23 mouse cellular contexts compared by ENCODE assay signal in the genomic region with DNA sequence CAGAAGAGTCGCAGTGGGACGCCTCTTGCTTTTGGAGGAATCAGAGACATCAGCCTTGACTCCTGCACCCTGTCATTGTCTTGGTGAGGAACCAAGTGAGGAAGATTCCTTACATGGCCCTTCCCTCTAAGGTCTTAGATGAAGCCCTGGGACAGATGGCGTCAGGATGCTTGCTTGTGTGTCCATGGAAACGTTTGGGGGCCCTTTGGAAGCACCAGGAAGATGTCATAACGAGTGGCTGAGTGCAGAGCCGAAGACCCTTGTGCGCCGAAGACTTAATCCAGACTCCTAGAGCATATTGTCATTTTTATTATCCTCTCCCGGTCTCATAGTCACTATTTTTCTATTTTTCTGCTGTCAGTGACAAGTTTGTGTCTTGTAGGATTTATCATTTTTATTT.
A peak's percentile ranks its signal among the peaks of the same experiment; 100 is the strongest.
DNase-seq lines count a peak whose midpoint lies in the region; ATAC-seq and TF ChIP-seq lines count a peak whose summit lies in the region.
"Had no signal": no experiment of that assay in that cellular context is flagged by ENCODE, and none has a peak within 500 bp of the region (broad histone marks: within the 10 kb centered on the region; RNA-seq: fewer than 3 reads in every experiment).

No protein-coding gene starts in this region.

- ATAC-seq in hindbrain, postnatal 0 days: peak; percentile 46; the same call in 1 of the 2 replicates
- no peak for ATAC-seq in hindbrain, embryonic 13.5 days (ENCODE audit: low FRiP score)
- ATAC-seq in midbrain, postnatal 0 days (ENCODE audit: low FRiP score): no peak
- ATAC-seq in midbrain, embryonic 15.5 days (replicated peaks): no peak
- ATAC-seq: activated CD4-positive, CD25-positive, alpha-beta regulatory T cell, adult 4 months; CD4-positive, CD25-positive, alpha-beta regulatory T cell, adult 4 months; forebrain, embryonic 13.5 days; forebrain, embryonic 15.5 days; Patski had no signal

- H3K27me3 ChIP-seq in hindbrain, postnatal 0 days (ENCODE audit: insufficient read depth, low read length): no peaks in the 10 kb centered on the region
- H3K27me3 ChIP-seq in hindbrain, embryonic 13.5 days: no peaks in the 10 kb centered on the region
- no peaks in the 10 kb centered on the region for H3K27me3 ChIP-seq in midbrain, postnatal 0 days (ENCODE audit: insufficient read depth, low read length)
- H3K27me3 ChIP-seq in midbrain, embryonic 15.5 days (replicated peaks): no peaks in the 10 kb centered on the region
- H3K27me3 ChIP-seq: CH12.LX; embryonic facial prominence, embryonic 12.5 days; forebrain, embryonic 13.5 days; forebrain, embryonic 15.5 days; Patski had no signal

- no peak overlapping the region for H3K4me2 ChIP-seq in hindbrain, postnatal 0 days (ENCODE audit: low read depth, low read length)
- no peak overlapping the region for H3K4me2 ChIP-seq in hindbrain, embryonic 13.5 days
- no peak overlapping the region for H3K4me2 ChIP-seq in midbrain, postnatal 0 days (ENCODE audit: low read depth, low read length, poor library complexity, severe bottlenecking)
- no peak overlapping the region for H3K4me2 ChIP-seq in midbrain, embryonic 15.5 days
- H3K4me2 ChIP-seq: embryonic facial prominence, embryonic 12.5 days; forebrain, embryonic 13.5 days; forebrain, embryonic 15.5 days had no signal

- intact Hi-C loops in gastrocnemius, adult 2 months (cut with DNase I): no loop called here

- WGBS in hindbrain, postnatal 0 days: 48% methylated on average over 9 of the region's 9 CpGs
- WGBS in hindbrain, embryonic 13.5 days: 63% methylated on average over 9 of the region's 9 CpGs
- 67% methylated on average over 9 of the region's 9 CpGs for WGBS in midbrain, postnatal 0 days
- WGBS in midbrain, embryonic 15.5 days: 68% methylated on average over 9 of the region's 9 CpGs

- 0 out of 2 replicates have a peak overlapping the region, but pooled peaks have one; percentile 3 for H3K27ac ChIP-seq in gastrocnemius, adult 2 months
- H3K27ac ChIP-seq in hindbrain, postnatal 0 days: no peak overlapping the region
- no peak overlapping the region for H3K27ac ChIP-seq in hindbrain, embryonic 13.5 days
- H3K27ac ChIP-seq in midbrain, postnatal 0 days (ENCODE audit: low read depth, low read length): no peak overlapping the region
- no peak overlapping the region for H3K27ac ChIP-seq in midbrain, embryonic 15.5 days
- H3K27ac ChIP-seq: embryonic facial prominence, embryonic 10.5 days; embryonic facial prominence, embryonic 12.5 days; forebrain, embryonic 13.5 days; forebrain, embryonic 15.5 days had no signal

- no peaks in the 10 kb centered on the region for H3K9me3 ChIP-seq in hindbrain, postnatal 0 days (ENCODE audit: low read length)
- H3K9me3 ChIP-seq in hindbrain, embryonic 13.5 days: no peaks in the 10 kb centered on the region
- no peaks in the 10 kb centered on the region for H3K9me3 ChIP-seq in midbrain, postnatal 0 days (ENCODE audit: low read length)
- H3K9me3 ChIP-seq in midbrain, embryonic 15.5 days: no peaks in the 10 kb centered on the region
- H3K9me3 ChIP-seq: embryonic facial prominence, embryonic 10.5 days; embryonic facial prominence, embryonic 12.5 days; forebrain, embryonic 13.5 days; forebrain, embryonic 15.5 days; G1E had no signal

- no peak for TF ChIP-seq CTCF in gastrocnemius, adult 2 months (IDR thresholded peaks at IDR 0.05)
- TF ChIP-seq CTCF in hindbrain, postnatal 0 days (IDR thresholded peaks at IDR 0.05; ENCODE audit: low read depth): no peak
- no peak for TF ChIP-seq CTCF in midbrain, postnatal 0 days (IDR thresholded peaks at IDR 0.05)

- H3K9ac ChIP-seq in hindbrain, postnatal 0 days (replicated peaks; ENCODE audit: low read length): no peak overlapping the region
- no peak overlapping the region for H3K9ac ChIP-seq in hindbrain, embryonic 13.5 days
- no peak overlapping the region for H3K9ac ChIP-seq in midbrain, postnatal 0 days (replicated peaks; ENCODE audit: low read length, poor library complexity, severe bottlenecking)
- H3K9ac ChIP-seq in midbrain, embryonic 15.5 days: no peak overlapping the region
- H3K9ac ChIP-seq: embryonic facial prominence, embryonic 12.5 days; forebrain, embryonic 13.5 days; forebrain, embryonic 15.5 days had no signal

- no peaks in the 10 kb centered on the region for H3K4me1 ChIP-seq in hindbrain, postnatal 0 days (ENCODE audit: insufficient read depth, low read length)
- no peaks in the 10 kb centered on the region; the same call in 1 of the 2 replicates for H3K4me1 ChIP-seq in hindbrain, embryonic 13.5 days (replicated peaks)
- H3K4me1 ChIP-seq in midbrain, postnatal 0 days (ENCODE audit: insufficient read depth, low read length): no peaks in the 10 kb centered on the region
- H3K4me1 ChIP-seq in midbrain, embryonic 15.5 days: no peaks in the 10 kb centered on the region
- H3K4me1 ChIP-seq: embryonic facial prominence, embryonic 10.5 days; embryonic facial prominence, embryonic 12.5 days had no signal

- no peak overlapping the region for H3K4me3 ChIP-seq in gastrocnemius, adult 2 months
- no peak overlapping the region for H3K4me3 ChIP-seq in hindbrain, postnatal 0 days (ENCODE audit: low read length)
- no peak overlapping the region for H3K4me3 ChIP-seq in hindbrain, embryonic 13.5 days
- no peak overlapping the region for H3K4me3 ChIP-seq in midbrain, postnatal 0 days (ENCODE audit: low read depth, low read length)
- no peak overlapping the region for H3K4me3 ChIP-seq in midbrain, embryonic 15.5 days
- H3K4me3 ChIP-seq: embryonic facial prominence, embryonic 10.5 days; embryonic facial prominence, embryonic 12.5 days; forebrain, embryonic 13.5 days; forebrain, embryonic 15.5 days had no signal

- no peak for DNase-seq in gastrocnemius, adult 2 months
- DNase-seq in gastrocnemius, adult 18-20 months (ENCODE audit: low spot score): no peak
- DNase-seq in hindbrain, postnatal 0 days (ENCODE audit: low spot score): peak; percentile 34
- DNase-seq in midbrain, postnatal 0 days (ENCODE audit: low spot score): peak; percentile 20
- DNase-seq: adrenal gland, adult 8-10 months; adrenal gland, postnatal 14 days; adrenal gland, postnatal 36 days; B cell, adult 2 months; cerebellum, adult 11-12 months; cerebellum, adult 2 months; cerebellum, adult 9-10 months; cerebellum, postnatal 25 days had no signal

- H3K36me3 ChIP-seq in hindbrain, postnatal 0 days (ENCODE audit: insufficient read depth, low read length): no peaks in the 10 kb centered on the region
- no peaks in the 10 kb centered on the region for H3K36me3 ChIP-seq in hindbrain, embryonic 13.5 days
- no peaks in the 10 kb centered on the region for H3K36me3 ChIP-seq in midbrain, postnatal 0 days (ENCODE audit: insufficient read depth, low read length)
- H3K36me3 ChIP-seq in midbrain, embryonic 15.5 days (replicated peaks): no peaks in the 10 kb centered on the region
- H3K36me3 ChIP-seq: embryonic facial prominence, embryonic 10.5 days; embryonic facial prominence, embryonic 12.5 days; forebrain, embryonic 15.5 days; G1E had no signal

Comparison
In these comparisons a context has a peak if more than half of its experiments do, and no peak if none do; other contexts are left out.
1. DNase-seq: peak in hindbrain, postnatal 0 days (single experiment) and midbrain, postnatal 0 days (single experiment); none in gastrocnemius, adult 2 months (single experiment) and gastrocnemius, adult 18-20 months (single experiment).